17 mouse cellular contexts compared by ENCODE assay signal in genomic region chr7:30711942-30712341, GRCm38 (mm10). TPM values are rescaled to one million over a fixed set of nuclear protein-coding genes. Genes with fewer than 3 reads are reported as not detected.
"Had no signal": no experiment of that assay in that cellular context is flagged by ENCODE, and none has a peak within 500 bp of the region (broad histone marks: within the 10 kb centered on the region; RNA-seq: fewer than 3 reads in every experiment).

Atp4a (plus strand) TSS chr7:30712209.

- ATAC-seq: intestine, embryonic 16.5 days; lung, postnatal 0 days; midbrain, embryonic 16.5 days had no signal

- DNase-seq: layer of hippocampus, adult 9-11 months; liver; lung, adult 2 months; lung, postnatal 36 days; retina, postnatal 1 day; right cerebral cortex, postnatal 4 days; spleen, adult 18-20 months; thymus, postnatal 4 days had no signal

- H3K4me3 ChIP-seq: hindbrain, embryonic 15.5 days; limb, embryonic 12.5 days; midbrain, embryonic 12.5 days; neural tube, embryonic 13.5 days; stomach, embryonic 15.5 days had no signal

- H3K4me2 ChIP-seq: hindbrain, embryonic 15.5 days; limb, embryonic 12.5 days; midbrain, embryonic 12.5 days; neural tube, embryonic 13.5 days; stomach, embryonic 15.5 days had no signal

- H3K9ac ChIP-seq: hindbrain, embryonic 15.5 days; limb, embryonic 12.5 days; liver, embryonic 14.5 days; midbrain, embryonic 12.5 days; neural tube, embryonic 13.5 days; stomach, embryonic 15.5 days had no signal

- H3K27ac ChIP-seq: hindbrain, embryonic 15.5 days; limb, embryonic 12.5 days; liver, embryonic 14.5 days; midbrain, embryonic 12.5 days; neural tube, embryonic 13.5 days; stomach, embryonic 15.5 days had no signal

- H3K36me3 ChIP-seq: hindbrain, embryonic 15.5 days; limb, embryonic 12.5 days; midbrain, embryonic 12.5 days; neural tube, embryonic 13.5 days; stomach, embryonic 15.5 days had no signal

- H3K9me3 ChIP-seq: hindbrain, embryonic 15.5 days; limb, embryonic 12.5 days; midbrain, embryonic 12.5 days; neural tube, embryonic 13.5 days; stomach, embryonic 15.5 days had no signal

RNA-seq across cellular contexts. Expression of gene Atp4a, which starts in this region (rescaled TPM):
- polyA plus RNA-seq: lung, adult 2 months; lung, postnatal 0 days had no signal
